Mouse (Mus musculus): ENCODE data around the gene Nemp2. TPM values are rescaled to one million over a fixed set of nuclear protein-coding genes. Genes with fewer than 3 reads are reported as not detected.

Nemp2 gene
- total and polyA plus RNA-seq, 3 experiments: 2.8 to 4.6 TPM; not detected in 1

- H3K4me1 ChIP-seq (ENCODE audit: control insufficient read depth in 1 of 2, insufficient read depth in 2 of 2, low read length in 2 of 2): peaks cover 7 to 10% of the 10 kb centered on the region in 2 experiments
- peaks cover 0 to 18% of the 10 kb centered on the region in 2 experiments; a peak in 2 of 4 replicates for H3K36me3 ChIP-seq (ENCODE audit: control insufficient read depth in 1 of 2, insufficient read depth in 2 of 2, low read length in 2 of 2)
- no peaks in the 10 kb centered on the region for H3K9me3 ChIP-seq (replicated peaks; ENCODE audit: insufficient read depth, low read length)
These were observed 7.6 kb downstream of the Nemp2 start for GRCm38 (mm10) chr1:52638101-52638500.

GRCm38 (mm10) chr1:52639090-52639489 lies 8.6 kb downstream of the Nemp2 start:
- Histone ChIP-seq H3K79me2 (ENCODE audit: control insufficient read depth, insufficient read depth, low read length, poor library complexity) (no peaks in the 10 kb centered on the region), H3K4me1 (ENCODE audit: control insufficient read depth in 1 of 2, insufficient read depth in 2 of 2, low read length in 2 of 2) (peaks cover 7 to 10% of the 10 kb centered on the region in 2 experiments), H3K9ac (ENCODE audit: control insufficient read depth, low read depth, low read length, poor library complexity, severe bottlenecking) (no peak overlapping the region), H3K27ac (ENCODE audit: control insufficient read depth, low read depth, low read length) (no peak overlapping the region), H3K4me3 (ENCODE audit: control insufficient read depth in 1 of 2, insufficient read depth in 1 of 2, low read depth in 2 of 2, low read length in 2 of 2) (no peak overlapping the region), H3K9me3 (replicated peaks; ENCODE audit: insufficient read depth, low read length) (no peaks in the 10 kb centered on the region), H3K36me3 (ENCODE audit: control insufficient read depth in 1 of 2, insufficient read depth in 2 of 2, low read length in 2 of 2) (peaks cover 0 to 18% of the 10 kb centered on the region in 2 experiments; a peak in 2 of 4 replicates), H3K27me3 (ENCODE audit: control insufficient read depth in 1 of 2, insufficient read depth in 2 of 2, low read length in 2 of 2) (no peaks in the 10 kb centered on the region)
- no peak for DNase-seq (ENCODE audit: low read depth, low spot score)
- no peak for TF ChIP-seq MAFK (IDR thresholded peaks at IDR 0.05; ENCODE audit: borderline replicate concordance, low read depth, low read length)
- TF ChIP-seq USF1 (IDR thresholded peaks at IDR 0.05; ENCODE audit: low read depth, low read length): no peak
- no peak for TF ChIP-seq ETS1 (IDR thresholded peaks at IDR 0.05; ENCODE audit: low read depth, low read length)
- TF ChIP-seq HCFC1 (IDR thresholded peaks at IDR 0.05; ENCODE audit: low read depth, low read length): no peak
- no peak for TF ChIP-seq RAD21 (IDR thresholded peaks at IDR 0.05; ENCODE audit: low read depth, low read length)

More at GRCm38 (mm10) chr1:52638101-52638500, 7.6 kb downstream of the Nemp2 start:
- H3K79me2 ChIP-seq (ENCODE audit: control insufficient read depth, insufficient read depth, low read length, poor library complexity): no peaks in the 10 kb centered on the region
- H3K27me3 ChIP-seq (ENCODE audit: control insufficient read depth in 1 of 2, insufficient read depth in 2 of 2, low read length in 2 of 2): no peaks in the 10 kb centered on the region
- DNase-seq (ENCODE audit: low read depth, low spot score): no peak
- no peak overlapping the region for H3K27ac ChIP-seq (ENCODE audit: control insufficient read depth, low read depth, low read length)
- H3K9ac ChIP-seq (ENCODE audit: control insufficient read depth, low read depth, low read length, poor library complexity, severe bottlenecking): no peak overlapping the region
- no peak for TF ChIP-seq UBTF (IDR thresholded peaks at IDR 0.05; ENCODE audit: borderline replicate concordance, insufficient read depth, low read depth, low read length)
- no peak for TF ChIP-seq ZKSCAN1 (IDR thresholded peaks at IDR 0.05; ENCODE audit: low read depth, low read length)
- no peak for TF ChIP-seq USF2 (IDR thresholded peaks at IDR 0.05; ENCODE audit: borderline replicate concordance in 1 of 2, insufficient read depth in 1 of 2, low read depth in 1 of 2, low read length in 2 of 2)
- no peak for TF ChIP-seq ZC3H11A (IDR thresholded peaks at IDR 0.05; ENCODE audit: low read depth, low read length)
- no peak for TF ChIP-seq MAZ (IDR thresholded peaks at IDR 0.05; ENCODE audit: low read depth, low read length)
- TF ChIP-seq ETS1 (IDR thresholded peaks at IDR 0.05; ENCODE audit: low read depth, low read length): no peak
- no peak for TF ChIP-seq RAD21 (IDR thresholded peaks at IDR 0.05; ENCODE audit: low read depth, low read length)
- no peak for TF ChIP-seq POLR2A (IDR thresholded peaks at IDR 0.05; ENCODE audit: control insufficient read depth in 1 of 2, insufficient read depth in 1 of 2, low read depth in 1 of 2, low read length in 2 of 2, poor library complexity in 1 of 2)
- no peak for TF ChIP-seq ZMIZ1 (IDR thresholded peaks at IDR 0.05; ENCODE audit: low read depth, low read length)
- TF ChIP-seq SIN3A (IDR thresholded peaks at IDR 0.05; ENCODE audit: low read length): no peak
- no peak for TF ChIP-seq USF1 (IDR thresholded peaks at IDR 0.05; ENCODE audit: low read depth, low read length)
- no peak for TF ChIP-seq RCOR1 (IDR thresholded peaks at IDR 0.05; ENCODE audit: low read depth, low read length)
- TF ChIP-seq MAFK (IDR thresholded peaks at IDR 0.05; ENCODE audit: borderline replicate concordance, low read depth, low read length): no peak
- H3K4me3 ChIP-seq (ENCODE audit: control insufficient read depth in 1 of 2, insufficient read depth in 1 of 2, low read depth in 2 of 2, low read length in 2 of 2): no peak overlapping the region

Data from MEL (cell line).